Mouse (Mus musculus) stomach, postnatal 0 days (tissue): ENCODE data around the gene Olfr728.

Experiments
- CTCF ChIP-seq: IDR thresholded peaks from 2 replicates; pipeline ENCODE4 v1.5.1; 2016; ENCODE audit warnings: antibody characterized with exemption, low read depth, mild to moderate bottlenecking, moderate library complexity
- EP300 ChIP-seq: optimal IDR thresholded peaks from 2 replicates; pipeline ENCODE3; 2016; ENCODE audit warnings: antibody characterized with exemption

GRCm38 (mm10) chr14:50142580-50142979 lies at the start of gene Olfr728:
- TF ChIP-seq EP300 (no peak), CTCF (no peak)
